Mouse (Mus musculus) MEL (cell line): ENCODE data around the gene 1700069L16Rik. TPM values are rescaled to one million over a fixed set of nuclear protein-coding genes. Genes with fewer than 3 reads are reported as not detected.

Experiments used
- DNase-seq: peaks from one replicate; pipeline ENCODE4 v3.0.0; 2011; ENCODE audit warnings: low read depth, low spot score
- H3K27ac ChIP-seq: 2 replicates; pipeline ENCODE4 v1.5.1; 2012; ENCODE audit warnings: low read depth, mild to moderate bottlenecking, control low read depth, low read length, moderate library complexity; ENCODE audit not compliant: control insufficient read depth
- H3K27me3 ChIP-seq, 2 experiments: fragments of 150-350 bp in 1 of 2; sonication (generic) in 1 of 2; 2 replicates each; pipeline ENCODE4 v1.6.1; 2012; ENCODE audit warnings: low read length in 2 of 2, mild to moderate bottlenecking in 2 of 2, improper control_type of control experiment in 1 of 2, moderate library complexity in 1 of 2; ENCODE audit not compliant: insufficient read depth in 2 of 2, control insufficient read depth in 1 of 2
- H3K36me3 ChIP-seq, 2 experiments: 2 replicates each; pipeline ENCODE4 v1.6.1; 2012 to 2014; ENCODE audit warnings: low read length in 2 of 2, improper control_type of control experiment in 1 of 2, inconsistent platforms in 1 of 2, mild to moderate bottlenecking in 1 of 2; ENCODE audit not compliant: insufficient read depth in 2 of 2, control insufficient read depth in 1 of 2
- H3K4me1 ChIP-seq, 2 experiments: fragments of 150-350 bp in 1 of 2; sonication (generic) in 1 of 2; 2 replicates each; pipeline ENCODE4 v1.6.1; 2012; ENCODE audit warnings: low read length in 2 of 2, improper control_type of control experiment in 1 of 2, mild to moderate bottlenecking in 1 of 2; ENCODE audit not compliant: insufficient read depth in 2 of 2, control insufficient read depth in 1 of 2
- H3K4me3 ChIP-seq, 2 experiments: fragments of 150-350 bp in 1 of 2; sonication (generic) in 1 of 2; 2 replicates each; pipeline ENCODE4 v1.5.1; 2012; ENCODE audit warnings: low read depth in 2 of 2, low read length in 2 of 2, mild to moderate bottlenecking in 2 of 2, moderate library complexity in 2 of 2, control low read depth in 1 of 2, improper control_type of control experiment in 1 of 2; ENCODE audit not compliant: control insufficient read depth in 1 of 2, insufficient read depth in 1 of 2
- H3K79me2 ChIP-seq: 2 replicates; pipeline ENCODE4 v1.6.1; 2012; ENCODE audit warnings: mild to moderate bottlenecking, low read length, moderate library complexity; ENCODE audit not compliant: control insufficient read depth, poor library complexity, insufficient read depth
- H3K9ac ChIP-seq: 2 replicates; pipeline ENCODE4 v1.6.1; 2012; ENCODE audit warnings: low read depth, mild to moderate bottlenecking, control low read depth, low read length, moderate library complexity; ENCODE audit not compliant: control insufficient read depth, poor library complexity, severe bottlenecking
- H3K9me3 ChIP-seq: fragments of 150-350 bp; sonication (generic); replicated peaks from 2 replicates; pipeline ENCODE4 v1.6.1; 2012; ENCODE audit warnings: mild to moderate bottlenecking, low read length, improper control_type of control experiment, moderate library complexity; ENCODE audit not compliant: insufficient read depth
- CHD2 ChIP-seq: IDR thresholded peaks from 2 replicates; pipeline ENCODE4 v1.6.1; 2011; ENCODE audit warnings: low read length, improper control_type of control experiment
- E2F4 ChIP-seq: IDR thresholded peaks from 2 replicates; pipeline ENCODE4 v1.6.1; 2011; ENCODE audit warnings: low read depth, low read length, improper control_type of control experiment, borderline replicate concordance
- ELF1 ChIP-seq: IDR thresholded peaks from 2 replicates; pipeline ENCODE4 v1.6.1; 2014; ENCODE audit warnings: low read depth, mild to moderate bottlenecking, inconsistent platforms, low read length, improper control_type of control experiment, moderate library complexity
- EP300 ChIP-seq, 2 experiments: IDR thresholded peaks; 2 replicates each; pipeline ENCODE4 v1.6.1; 2011; ENCODE audit warnings: improper control_type of control experiment in 2 of 2, low read length in 2 of 2, low read depth in 1 of 2, mild to moderate bottlenecking in 1 of 2
- ETS1 ChIP-seq: IDR thresholded peaks from 2 replicates; pipeline ENCODE4 v1.6.1; 2012; ENCODE audit warnings: low read depth, mild to moderate bottlenecking, inconsistent platforms, low read length, improper control_type of control experiment, moderate library complexity
- HCFC1 ChIP-seq: IDR thresholded peaks from 2 replicates; pipeline ENCODE4 v1.6.1; 2012; ENCODE audit warnings: low read depth, mild to moderate bottlenecking, inconsistent platforms, low read length, improper control_type of control experiment, moderate library complexity
- MAFK ChIP-seq: IDR thresholded peaks from 2 replicates; pipeline ENCODE4 v1.6.1; 2011; ENCODE audit warnings: low read depth, mild to moderate bottlenecking, low read length, improper control_type of control experiment, borderline replicate concordance
- MAX ChIP-seq: IDR thresholded peaks from 2 replicates; pipeline ENCODE4 v1.6.1; 2011; ENCODE audit warnings: low read length, improper control_type of control experiment
- MAZ ChIP-seq: IDR thresholded peaks from 2 replicates; pipeline ENCODE4 v1.6.1; 2012; ENCODE audit warnings: low read depth, mild to moderate bottlenecking, inconsistent platforms, low read length, improper control_type of control experiment
- MXI1 ChIP-seq: IDR thresholded peaks from 2 replicates; pipeline ENCODE4 v1.6.1; 2011; ENCODE audit warnings: mild to moderate bottlenecking, low read depth, low read length, improper control_type of control experiment
- MYC ChIP-seq: IDR thresholded peaks from 2 replicates; pipeline ENCODE4 v1.6.1; 2011; ENCODE audit warnings: low read depth, mild to moderate bottlenecking, low read length, improper control_type of control experiment, moderate library complexity
- NELFE ChIP-seq: IDR thresholded peaks from 2 replicates; pipeline ENCODE4 v1.6.1; 2011; ENCODE audit warnings: low read depth, low read length, improper control_type of control experiment
- NRF1 ChIP-seq: IDR thresholded peaks from 2 replicates; pipeline ENCODE4 v1.6.1; 2014; ENCODE audit warnings: low read depth, mild to moderate bottlenecking, inconsistent platforms, low read length, improper control_type of control experiment, moderate library complexity; ENCODE audit not compliant: poor library complexity, insufficient read depth, severe bottlenecking
- POLR2A ChIP-seq, 2 experiments: IDR thresholded peaks; 2 replicates each; pipeline ENCODE4 v1.6.1; 2011 to 2012; ENCODE audit warnings: low read length in 2 of 2, mild to moderate bottlenecking in 2 of 2, control low read depth in 1 of 2, improper control_type of control experiment in 1 of 2, low read depth in 1 of 2, moderate library complexity in 1 of 2; ENCODE audit not compliant: control insufficient read depth in 1 of 2, insufficient read depth in 1 of 2, poor library complexity in 1 of 2
- POLR2AphosphoS2 ChIP-seq: IDR thresholded peaks from 2 replicates; pipeline ENCODE4 v1.6.1; 2011; ENCODE audit warnings: low read length, improper control_type of control experiment
- SIN3A ChIP-seq: IDR thresholded peaks from 2 replicates; pipeline ENCODE4 v1.6.1; 2012; ENCODE audit warnings: low read length, improper control_type of control experiment, inconsistent platforms
- SMC3 ChIP-seq: IDR thresholded peaks from 2 replicates; pipeline ENCODE4 v1.6.1; 2011; ENCODE audit warnings: low read depth, low read length, improper control_type of control experiment
- TBP ChIP-seq: IDR thresholded peaks from 2 replicates; pipeline ENCODE4 v1.8.0; 2011; ENCODE audit warnings: low read depth, low read length, improper control_type of control experiment
- TCF12 ChIP-seq: IDR thresholded peaks from 2 replicates; pipeline ENCODE4 v1.6.1; 2014; ENCODE audit warnings: low read depth, mild to moderate bottlenecking, inconsistent platforms, low read length, improper control_type of control experiment, moderate library complexity
- ZMIZ1 ChIP-seq: IDR thresholded peaks from 2 replicates; pipeline ENCODE4 v1.6.1; 2012; ENCODE audit warnings: low read depth, mild to moderate bottlenecking, inconsistent platforms, low read length, improper control_type of control experiment, moderate library complexity
- ZNF384 ChIP-seq: IDR thresholded peaks from 2 replicates; pipeline ENCODE4 v1.6.1; 2012; ENCODE audit warnings: low read depth, mild to moderate bottlenecking, inconsistent platforms, low read length, improper control_type of control experiment
- polyA plus RNA-seq, 2 experiments: library from polyadenylated mRNA; stranded (reverse) in 1 of 2; unstranded in 1 of 2; fragments of >175 nt in 1 of 2; fragments of >200 nt in 1 of 2; gene quantifications; 2 replicates each; pipeline versions ENCODE4 v1.2.1 to v1.2.4; 2012; ENCODE audit warnings: low replicate concordance in 2 of 2, low read depth in 1 of 2; ENCODE audit not compliant: insufficient read length in 2 of 2, insufficient read depth in 1 of 2, missing spikeins in 1 of 2
- total RNA-seq: library from RNA; depleted of rRNA; stranded (reverse); fragments of 300-350 nt; gene quantifications from 2 replicates; pipeline ENCODE4 v1.2.3, GENCODE M21; 2012

1700069L16Rik gene
- total and polyA plus RNA-seq, 3 experiments: not detected

DNA sequence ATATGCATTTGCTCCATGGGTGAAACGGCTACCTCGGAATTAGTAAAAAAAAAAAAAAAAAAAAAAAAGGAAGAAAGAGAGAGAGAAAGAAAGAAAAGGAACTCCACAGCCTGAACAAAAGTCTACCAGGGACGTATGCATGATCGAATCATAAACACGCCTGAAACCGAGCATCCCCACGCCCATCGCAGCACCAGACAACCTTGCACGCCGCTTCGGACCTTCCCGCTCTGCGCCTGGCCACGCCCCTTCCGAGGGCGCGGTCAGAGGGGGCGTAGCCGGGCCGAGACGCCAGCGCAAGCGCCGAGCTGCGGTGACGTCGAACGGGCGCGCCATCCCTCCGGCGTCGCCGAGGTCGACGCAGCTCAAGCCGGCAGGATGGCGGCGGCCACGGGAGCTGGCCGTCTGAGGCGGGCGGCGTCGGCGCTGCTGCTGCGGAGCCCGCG lies 47.9 kb upstream of the 1700069L16Rik start, which contains the start of the genes Sart3 and Iscu:
Sart3 (minus strand) TSS at position 61 of the 446 bp plus-strand sequence.
Iscu (plus strand) TSS at position 299 of the 446 bp plus-strand sequence.
- peak within 1 kb of the TSS; percentile 91 to 96 for H3K4me3 ChIP-seq
- H3K36me3 ChIP-seq: peaks cover 0 to 8% of the 10 kb centered on the region in 2 experiments; a peak in 2 of 4 replicates
- peak within 1 kb of the TSS; percentile 96 for H3K9ac ChIP-seq
- H3K27ac ChIP-seq: peak within 1 kb of the TSS; percentile 94
- no peaks in the 10 kb centered on the region for H3K9me3 ChIP-seq
- peaks cover 0 to 12% of the 10 kb centered on the region in 2 experiments; a peak in 2 of 4 replicates for H3K4me1 ChIP-seq
- H3K79me2 ChIP-seq: peaks cover 50% of the 10 kb centered on the region
- TF ChIP-seq POLR2AphosphoS2: peak; percentile 47
- TF ChIP-seq MAX: peak; percentile 95
- no peak for TF ChIP-seq EP300 (IDR thresholded peaks at IDR 0.05; ENCODE audit: low read depth in 1 of 2, low read length in 2 of 2)
- TF ChIP-seq TBP: peak; percentile 80
- TF ChIP-seq POLR2A (IDR thresholded peaks at IDR 0.05; ENCODE audit: control insufficient read depth in 1 of 2, insufficient read depth in 1 of 2, low read depth in 1 of 2, low read length in 2 of 2, poor library complexity in 1 of 2): peak; percentile 50 to 84; a peak in 3 of 4 replicates
- peak; percentile 68 for TF ChIP-seq NELFE
- no peak for TF ChIP-seq MAFK
- no peak for TF ChIP-seq SMC3
- no peak for TF ChIP-seq CHD2
- TF ChIP-seq ZMIZ1: peak; percentile 24
- TF ChIP-seq ZNF384: peak; percentile 87
- 0 out of 2 replicates have a peak, but pooled peaks have one; percentile 56 for TF ChIP-seq ELF1
- peak; percentile 91 for TF ChIP-seq NRF1
- TF ChIP-seq ETS1: peak; percentile 47; the same call in 1 of the 2 replicates
- TF ChIP-seq HCFC1: peak; percentile 91
- TF ChIP-seq MXI1: peak; percentile 94
- peak; percentile 93; the same call in 1 of the 2 replicates for TF ChIP-seq E2F4
- TF ChIP-seq MAZ: no peak
- TF ChIP-seq SIN3A: peak; percentile 90
- peak; percentile 46; the same call in 1 of the 2 replicates for TF ChIP-seq MYC
- peak; percentile 39; the same call in 1 of the 2 replicates for TF ChIP-seq TCF12
- H3K27me3 ChIP-seq: no peaks in the 10 kb centered on the region
- DNase-seq: peak; percentile 97
